Mouse (Mus musculus): Measurements from ENCODE around the gene Usp19.

DNA sequence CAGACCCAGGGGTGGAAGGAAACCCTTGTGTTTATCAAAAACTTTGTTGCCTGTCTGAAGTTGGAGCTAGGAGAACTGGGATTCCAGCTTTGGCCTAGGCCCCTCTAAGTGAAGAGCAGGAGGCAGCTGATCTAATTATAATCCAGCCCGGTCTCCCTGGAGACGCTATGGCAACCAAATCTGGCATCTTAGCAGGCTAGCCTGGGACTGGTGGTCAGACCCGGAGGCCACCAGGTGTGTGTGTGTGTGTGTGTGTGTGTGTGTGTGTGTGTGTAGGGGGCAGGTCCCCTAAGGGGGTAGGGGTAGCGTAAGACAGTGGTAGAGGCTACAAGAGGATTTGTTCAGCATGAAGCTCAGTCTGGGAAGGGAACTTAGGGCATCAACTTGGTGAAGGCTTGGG lies 40.5 kb upstream of the Usp19 start:
- TF ChIP-seq USF1 (IDR thresholded peaks at IDR 0.05; ENCODE audit: low read depth) (no peak), CTCF (IDR thresholded peaks at IDR 0.05; ENCODE audit: control insufficient read depth, insufficient read depth, insufficient read length) (no peak)

All from C2C12 (cell line).